Mouse (Mus musculus): ENCODE results near the gene Ptprm. TPM values are rescaled to one million over a fixed set of nuclear protein-coding genes. Genes with fewer than 3 reads are reported as not detected.

Gene Ptprm
- total and polyA plus RNA-seq, 3 experiments, result not detected

DNA sequence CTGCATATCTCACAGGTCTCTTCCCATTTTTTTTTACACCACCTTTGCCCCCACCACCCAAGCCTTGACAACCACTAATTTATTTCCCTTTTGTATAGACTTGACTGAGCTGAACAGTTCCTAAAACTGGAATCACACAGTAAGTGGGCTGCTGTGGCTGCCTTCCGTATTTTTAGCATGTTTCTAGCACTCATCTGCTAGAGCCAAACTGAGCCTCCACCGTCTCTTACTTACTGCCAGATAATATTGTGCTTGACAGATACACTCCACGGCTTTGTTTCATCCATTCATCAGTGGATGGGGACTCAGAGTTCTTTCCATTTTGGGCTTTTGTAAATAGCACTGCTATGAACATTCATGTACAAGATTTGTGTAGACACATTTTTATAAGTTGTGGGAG, 381.3 kb downstream of the Ptprm start:
- no peaks in the 10 kb centered on the region for H3K27me3 ChIP-seq (ENCODE audit: control insufficient read depth in 1 of 2, insufficient read depth in 2 of 2, low read length in 2 of 2)
- H3K9ac ChIP-seq (ENCODE audit: control insufficient read depth, low read depth, low read length, poor library complexity, severe bottlenecking), result no peak overlapping the region
- H3K27ac ChIP-seq (ENCODE audit: control insufficient read depth, low read depth, low read length), result no peak overlapping the region
- DNase-seq (ENCODE audit: low read depth, low spot score), result no peak
- TF ChIP-seq SMC3 (IDR thresholded peaks at IDR 0.05; ENCODE audit: low read depth, low read length), result no peak
- no peak for TF ChIP-seq KAT2A (conservative IDR thresholded peaks at IDR 0.05; ENCODE audit: low read depth, low read length)
- TF ChIP-seq MXI1 (IDR thresholded peaks at IDR 0.05; ENCODE audit: low read depth, low read length), result no peak
- TF ChIP-seq MYB (IDR thresholded peaks at IDR 0.05; ENCODE audit: low read depth, low read length), result no peak
- no peak for TF ChIP-seq MAFK (IDR thresholded peaks at IDR 0.05; ENCODE audit: borderline replicate concordance, low read depth, low read length)
- no peak for TF ChIP-seq USF2 (IDR thresholded peaks at IDR 0.05; ENCODE audit: borderline replicate concordance in 1 of 2, insufficient read depth in 1 of 2, low read depth in 1 of 2, low read length in 2 of 2)
- no peak for TF ChIP-seq ZKSCAN1 (IDR thresholded peaks at IDR 0.05; ENCODE audit: low read depth, low read length)
- TF ChIP-seq POLR2A (IDR thresholded peaks at IDR 0.05; ENCODE audit: control insufficient read depth in 1 of 2, insufficient read depth in 1 of 2, low read depth in 1 of 2, low read length in 2 of 2, poor library complexity in 1 of 2), result no peak
- TF ChIP-seq MAX (IDR thresholded peaks at IDR 0.05; ENCODE audit: low read length), result no peak
- no peak for TF ChIP-seq POLR2AphosphoS5 (IDR thresholded peaks at IDR 0.05; ENCODE audit: borderline replicate concordance, low read depth, low read length)
- no peak for TF ChIP-seq TAL1 (IDR thresholded peaks at IDR 0.05; ENCODE audit: low read length)
- no peak for TF ChIP-seq ZC3H11A (IDR thresholded peaks at IDR 0.05; ENCODE audit: low read depth, low read length)
- no peak for TF ChIP-seq ZMIZ1 (IDR thresholded peaks at IDR 0.05; ENCODE audit: low read depth, low read length)
- TF ChIP-seq GABPA (IDR thresholded peaks at IDR 0.05; ENCODE audit: low read depth, low read length), result no peak
- no peak for TF ChIP-seq POLR2AphosphoS2 (IDR thresholded peaks at IDR 0.05; ENCODE audit: low read length)
- no peak for TF ChIP-seq BHLHE40 (IDR thresholded peaks at IDR 0.05; ENCODE audit: borderline replicate concordance, low read depth, low read length)
- TF ChIP-seq TCF12 (IDR thresholded peaks at IDR 0.05; ENCODE audit: low read depth, low read length), result no peak
- TF ChIP-seq EP300 (IDR thresholded peaks at IDR 0.05; ENCODE audit: low read depth in 1 of 2, low read length in 2 of 2), result no peak
- TF ChIP-seq MYC (IDR thresholded peaks at IDR 0.05; ENCODE audit: low read depth, low read length), result no peak
- H3K9me3 ChIP-seq (replicated peaks; ENCODE audit: insufficient read depth, low read length), result no peaks in the 10 kb centered on the region
- no peaks in the 10 kb centered on the region for H3K79me2 ChIP-seq (ENCODE audit: control insufficient read depth, insufficient read depth, low read length, poor library complexity)
- no peak overlapping the region for H3K4me3 ChIP-seq (ENCODE audit: control insufficient read depth in 1 of 2, insufficient read depth in 1 of 2, low read depth in 2 of 2, low read length in 2 of 2)
- H3K4me1 ChIP-seq (ENCODE audit: control insufficient read depth in 1 of 2, insufficient read depth in 2 of 2, low read length in 2 of 2), result no peaks in the 10 kb centered on the region
- H3K36me3 ChIP-seq (ENCODE audit: control insufficient read depth in 1 of 2, insufficient read depth in 2 of 2, low read length in 2 of 2), result no peaks in the 10 kb centered on the region

DNA sequence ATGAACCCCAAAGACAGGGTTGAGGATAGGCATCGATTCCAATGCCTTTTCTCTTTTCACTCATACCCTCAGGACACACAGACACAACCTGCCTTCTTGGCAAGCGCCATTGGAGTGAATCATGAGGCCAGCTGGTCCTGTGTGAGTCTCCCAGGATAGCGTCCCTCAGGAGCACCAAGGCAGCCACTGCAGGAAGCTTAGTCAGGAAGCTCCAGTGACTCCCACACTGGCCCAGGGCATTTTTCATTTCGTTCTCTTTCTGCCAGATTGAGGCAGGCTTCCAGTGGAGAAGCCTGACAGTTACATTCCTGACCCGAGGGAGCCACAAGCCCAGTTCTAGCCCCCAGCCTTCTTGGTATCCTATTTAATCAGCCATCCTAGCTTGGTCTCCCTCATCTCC, 393.3 kb downstream of the Ptprm start:
- DNase-seq (ENCODE audit: low read depth, low spot score), result no peak
- no peak for TF ChIP-seq NRF1 (IDR thresholded peaks at IDR 0.05; ENCODE audit: insufficient read depth, low read depth, low read length, poor library complexity, severe bottlenecking)
- no peak for TF ChIP-seq JUND (IDR thresholded peaks at IDR 0.05; ENCODE audit: low read depth, low read length)
- no peak for TF ChIP-seq KAT2A (conservative IDR thresholded peaks at IDR 0.05; ENCODE audit: low read depth, low read length)
- TF ChIP-seq E2F4 (IDR thresholded peaks at IDR 0.05; ENCODE audit: borderline replicate concordance, low read depth, low read length), result no peak
- TF ChIP-seq GATA1 (IDR thresholded peaks at IDR 0.05; ENCODE audit: low read depth, low read length), result no peak
- TF ChIP-seq SMC3 (IDR thresholded peaks at IDR 0.05; ENCODE audit: low read depth, low read length), result no peak
- TF ChIP-seq POLR2AphosphoS5 (IDR thresholded peaks at IDR 0.05; ENCODE audit: borderline replicate concordance, low read depth, low read length), result no peak
- TF ChIP-seq POLR2AphosphoS2 (IDR thresholded peaks at IDR 0.05; ENCODE audit: low read length), result no peak
- no peak for TF ChIP-seq TBP (IDR thresholded peaks at IDR 0.05; ENCODE audit: low read depth, low read length)
- no peak for TF ChIP-seq ZKSCAN1 (IDR thresholded peaks at IDR 0.05; ENCODE audit: low read depth, low read length)
- TF ChIP-seq ZC3H11A (IDR thresholded peaks at IDR 0.05; ENCODE audit: low read depth, low read length), result no peak
- TF ChIP-seq USF1 (IDR thresholded peaks at IDR 0.05; ENCODE audit: low read depth, low read length), result no peak
- TF ChIP-seq MYC (IDR thresholded peaks at IDR 0.05; ENCODE audit: low read depth, low read length), result no peak
- TF ChIP-seq RAD21 (IDR thresholded peaks at IDR 0.05; ENCODE audit: low read depth, low read length), result no peak
- TF ChIP-seq UBTF (IDR thresholded peaks at IDR 0.05; ENCODE audit: borderline replicate concordance, insufficient read depth, low read depth, low read length), result no peak
- TF ChIP-seq POLR2A (IDR thresholded peaks at IDR 0.05; ENCODE audit: control insufficient read depth in 1 of 2, insufficient read depth in 1 of 2, low read depth in 1 of 2, low read length in 2 of 2, poor library complexity in 1 of 2), result no peak
- Histone ChIP-seq H3K79me2 (ENCODE audit: control insufficient read depth, insufficient read depth, low read length, poor library complexity) (no peaks in the 10 kb centered on the region), H3K9ac (ENCODE audit: control insufficient read depth, low read depth, low read length, poor library complexity, severe bottlenecking) (no peak overlapping the region), H3K9me3 (replicated peaks; ENCODE audit: insufficient read depth, low read length) (no peaks in the 10 kb centered on the region), H3K36me3 (ENCODE audit: control insufficient read depth in 1 of 2, insufficient read depth in 2 of 2, low read length in 2 of 2) (no peaks in the 10 kb centered on the region), H3K4me1 (ENCODE audit: control insufficient read depth in 1 of 2, insufficient read depth in 2 of 2, low read length in 2 of 2) (no peaks in the 10 kb centered on the region), H3K27me3 (ENCODE audit: control insufficient read depth in 1 of 2, insufficient read depth in 2 of 2, low read length in 2 of 2) (no peaks in the 10 kb centered on the region), H3K4me3 (ENCODE audit: control insufficient read depth in 1 of 2, insufficient read depth in 1 of 2, low read depth in 2 of 2, low read length in 2 of 2) (no peak overlapping the region), H3K27ac (ENCODE audit: control insufficient read depth, low read depth, low read length) (no peak overlapping the region)
